Mouse (Mus musculus): ENCODE measurements at regions not wholly inside any gene's neighbourhood (a gene's known extent, or its start where the extent isn't known, plus 50 kb on each side); places are given as distances from the start of the nearest gene placed in this dataset.

- H3K4me2 ChIP-seq = no peak overlapping the region
- H3K27ac ChIP-seq (replicated peaks) = no peak overlapping the region
- no peaks in the 10 kb centered on the region for H3K27me3 ChIP-seq (replicated peaks)
- H3K9ac ChIP-seq (replicated peaks) = no peak overlapping the region
- 84% methylated on average over 5 of the region's 5 CpGs for WGBS
- no peak overlapping the region for H3K4me3 ChIP-seq (replicated peaks)
- H3K4me1 ChIP-seq = no peaks in the 10 kb centered on the region
- no peaks in the 10 kb centered on the region for H3K36me3 ChIP-seq
- no peak for ATAC-seq (ENCODE audit: low FRiP score)
- H3K9me3 ChIP-seq (replicated peaks) = no peaks in the 10 kb centered on the region
Measured at GRCm38 (mm10) chr13:52003946-52004539, 157.6 kb downstream of the Gadd45g start.

- 79% methylated on average over 6 of the region's 6 CpGs for WGBS
- Histone ChIP-seq H3K4me2 (no peak overlapping the region), H3K27ac (replicated peaks) (no peak overlapping the region), H3K4me1 (no peaks in the 10 kb centered on the region), H3K9ac (replicated peaks) (no peak overlapping the region), H3K27me3 (replicated peaks) (no peaks in the 10 kb centered on the region), H3K4me3 (replicated peaks) (no peak overlapping the region), H3K9me3 (replicated peaks) (no peaks in the 10 kb centered on the region), H3K36me3 (no peaks in the 10 kb centered on the region)
- ATAC-seq (ENCODE audit: low FRiP score) = no peak
Measured at GRCm38 (mm10) chr13:52007585-52008395, 161.3 kb downstream of the Gadd45g start.

DNA sequence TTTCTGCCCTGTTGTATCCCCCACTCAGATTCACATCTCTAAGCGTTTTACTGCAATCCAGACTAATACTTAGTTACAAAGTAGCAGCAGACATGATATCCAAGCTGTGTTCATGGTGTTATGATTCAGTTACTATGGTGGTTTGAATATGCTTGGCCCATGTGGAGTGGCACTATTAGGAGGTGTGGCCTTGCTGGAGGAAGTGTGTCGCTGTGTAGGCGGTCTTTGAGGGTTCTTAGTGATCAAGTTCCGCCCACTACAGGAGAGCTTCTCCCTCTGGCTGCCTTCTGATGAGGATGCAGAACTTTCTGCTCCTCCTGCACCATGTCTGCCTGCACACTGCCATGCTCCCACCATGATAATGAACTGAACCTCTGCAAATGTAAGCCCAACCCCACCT lies 162.8 kb downstream of the Gadd45g start:
- H3K27ac ChIP-seq (replicated peaks) = no peak overlapping the region
- H3K4me3 ChIP-seq (replicated peaks) = no peak overlapping the region
- no peak for ATAC-seq (ENCODE audit: low FRiP score)
- H3K9me3 ChIP-seq (replicated peaks) = no peaks in the 10 kb centered on the region
- peaks cover 10% of the 10 kb centered on the region for H3K4me1 ChIP-seq
- no peaks in the 10 kb centered on the region for H3K36me3 ChIP-seq
- no peak overlapping the region for H3K9ac ChIP-seq (replicated peaks)
- no peaks in the 10 kb centered on the region for H3K27me3 ChIP-seq (replicated peaks)
- WGBS = 86% methylated on average over 4 of the region's 4 CpGs
- no peak overlapping the region for H3K4me2 ChIP-seq

GRCm38 (mm10) chr13:52009766-52010165 lies 163.3 kb downstream of the Gadd45g start:
- H3K9me3 ChIP-seq (replicated peaks) = no peaks in the 10 kb centered on the region
- H3K4me3 ChIP-seq (replicated peaks) = no peak overlapping the region
- WGBS = 97% methylated on average over 6 of the region's 6 CpGs
- H3K36me3 ChIP-seq = no peaks in the 10 kb centered on the region
- ATAC-seq (ENCODE audit: low FRiP score) = no peak
- peaks cover 15% of the 10 kb centered on the region for H3K4me1 ChIP-seq
- no peak overlapping the region for H3K4me2 ChIP-seq
- no peaks in the 10 kb centered on the region for H3K27me3 ChIP-seq (replicated peaks)
- H3K27ac ChIP-seq (replicated peaks) = no peak overlapping the region
- no peak overlapping the region for H3K9ac ChIP-seq (replicated peaks)

- Histone ChIP-seq H3K27me3 (replicated peaks) (no peaks in the 10 kb centered on the region), H3K27ac (replicated peaks) (no peak overlapping the region), H3K36me3 (no peaks in the 10 kb centered on the region), H3K9me3 (replicated peaks) (no peaks in the 10 kb centered on the region), H3K4me2 (no peak overlapping the region), H3K4me1 (peaks cover 25% of the 10 kb centered on the region), H3K4me3 (replicated peaks) (no peak overlapping the region), H3K9ac (replicated peaks) (no peak overlapping the region)
- no peak for ATAC-seq (ENCODE audit: low FRiP score)
- 85% methylated on average over 3 of the region's 3 CpGs for WGBS
Measured at GRCm38 (mm10) chr13:52011001-52011400, 164.5 kb downstream of the Gadd45g start.

- H3K4me1 ChIP-seq = peaks cover 25% of the 10 kb centered on the region
- 83% methylated on average over 1 of the region's 1 CpGs for WGBS
- H3K27ac ChIP-seq (replicated peaks) = no peak overlapping the region
- H3K27me3 ChIP-seq (replicated peaks) = no peaks in the 10 kb centered on the region
- H3K4me3 ChIP-seq (replicated peaks) = no peak overlapping the region
- no peaks in the 10 kb centered on the region for H3K36me3 ChIP-seq
- no peak for ATAC-seq (ENCODE audit: low FRiP score)
- no peaks in the 10 kb centered on the region for H3K9me3 ChIP-seq (replicated peaks)
- no peak overlapping the region for H3K4me2 ChIP-seq
- no peak overlapping the region for H3K9ac ChIP-seq (replicated peaks)
Measured at GRCm38 (mm10) chr13:52013182-52013581, 166.7 kb downstream of the Gadd45g start.

DNA sequence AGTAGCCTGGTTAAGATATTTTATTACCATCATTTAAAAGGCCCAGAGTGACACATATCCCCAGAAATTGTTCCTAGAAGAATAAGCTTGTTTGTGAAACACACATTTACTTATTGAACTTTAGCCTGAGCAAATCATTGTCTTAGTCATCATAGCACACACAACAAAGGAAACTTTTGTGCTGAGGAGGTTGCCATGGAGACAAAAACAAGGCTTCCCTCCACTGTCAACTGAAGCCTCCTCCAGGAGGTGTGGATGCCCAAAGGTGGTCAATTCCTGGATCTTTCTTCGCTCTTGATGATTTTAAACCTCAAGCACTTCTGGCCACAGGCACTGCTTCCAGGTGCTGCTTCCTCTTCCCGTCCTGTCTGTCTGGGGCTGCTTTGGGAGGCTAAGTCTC lies 167.3 kb downstream of the Gadd45g start:
- Histone ChIP-seq H3K27me3 (replicated peaks) (no peaks in the 10 kb centered on the region), H3K9ac (replicated peaks) (no peak overlapping the region), H3K9me3 (replicated peaks) (no peaks in the 10 kb centered on the region), H3K4me3 (replicated peaks) (no peak overlapping the region), H3K36me3 (no peaks in the 10 kb centered on the region), H3K4me2 (no peak overlapping the region), H3K4me1 (peaks cover 25% of the 10 kb centered on the region), H3K27ac (replicated peaks) (no peak overlapping the region)
- 0 out of 2 replicates have a peak, but pooled peaks have one; percentile 29 for ATAC-seq (ENCODE audit: low FRiP score)
- 53% methylated on average over 2 of the region's 2 CpGs for WGBS

DNA sequence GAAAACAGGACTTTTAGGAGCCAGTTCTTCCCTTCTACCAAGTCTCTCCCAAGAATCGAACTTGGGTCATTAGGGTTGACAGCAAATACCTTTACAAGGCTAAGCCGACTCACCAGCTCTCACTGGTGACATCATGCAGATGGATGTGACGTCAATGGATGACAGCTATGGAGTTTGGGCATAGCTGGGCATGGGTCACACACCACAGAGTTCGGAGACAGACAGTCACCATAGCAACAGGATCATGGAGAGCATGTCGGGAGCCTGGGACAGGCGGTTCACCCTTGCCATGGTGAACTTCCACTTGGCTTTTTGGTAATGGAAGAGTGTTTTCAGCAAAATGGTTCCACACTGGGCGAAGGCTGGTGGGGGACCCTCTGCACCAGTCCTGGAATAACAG lies 168.1 kb downstream of the Gadd45g start:
- H3K9ac ChIP-seq (replicated peaks) = no peak overlapping the region
- H3K9me3 ChIP-seq (replicated peaks) = no peaks in the 10 kb centered on the region
- no peak overlapping the region for H3K4me2 ChIP-seq
- no peaks in the 10 kb centered on the region for H3K36me3 ChIP-seq
- H3K27me3 ChIP-seq (replicated peaks) = no peaks in the 10 kb centered on the region
- peaks cover 25% of the 10 kb centered on the region for H3K4me1 ChIP-seq
- no peak for ATAC-seq (ENCODE audit: low FRiP score)
- peak overlapping the region; percentile 61 for H3K27ac ChIP-seq (replicated peaks)
- no peak overlapping the region for H3K4me3 ChIP-seq (replicated peaks)
- WGBS = 34% methylated on average over 7 of the region's 7 CpGs

DNA sequence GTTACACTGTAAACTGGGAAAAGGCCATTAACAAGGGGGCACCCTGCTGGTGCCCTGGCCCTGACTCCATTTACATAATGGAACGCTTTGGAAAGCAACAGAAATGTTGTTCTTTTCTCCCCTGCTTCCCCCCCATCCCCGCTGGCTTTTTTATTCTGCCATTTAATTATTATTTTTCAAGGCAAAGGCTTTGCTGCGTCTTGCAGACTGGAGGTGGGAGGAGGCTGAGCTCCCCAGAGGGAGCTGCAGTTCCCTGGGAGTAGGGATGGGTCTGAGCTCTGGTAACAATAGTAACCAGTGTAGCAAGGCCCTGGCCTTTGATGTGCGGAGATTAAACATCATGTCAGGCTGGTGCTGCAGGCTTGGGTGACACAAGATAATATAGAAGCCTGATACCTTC lies 168.6 kb downstream of the Gadd45g start:
- H3K9me3 ChIP-seq (replicated peaks) = no peaks in the 10 kb centered on the region
- peaks cover 25% of the 10 kb centered on the region for H3K4me1 ChIP-seq
- 8% methylated on average over 4 of the region's 4 CpGs for WGBS
- peak; percentile 52; the same call in 1 of the 2 replicates for ATAC-seq (ENCODE audit: low FRiP score)
- H3K27ac ChIP-seq (replicated peaks) = peak overlapping the region; percentile 61
- H3K4me2 ChIP-seq = no peak overlapping the region
- H3K27me3 ChIP-seq (replicated peaks) = no peaks in the 10 kb centered on the region
- no peak overlapping the region for H3K9ac ChIP-seq (replicated peaks)
- H3K4me3 ChIP-seq (replicated peaks) = no peak overlapping the region
- H3K36me3 ChIP-seq = no peaks in the 10 kb centered on the region

- ATAC-seq (ENCODE audit: low FRiP score) = no peak
- Histone ChIP-seq H3K36me3 (no peaks in the 10 kb centered on the region), H3K4me1 (peaks cover 25% of the 10 kb centered on the region), H3K9ac (replicated peaks) (no peak overlapping the region), H3K27ac (replicated peaks) (peak overlapping the region; percentile 61), H3K27me3 (replicated peaks) (no peaks in the 10 kb centered on the region), H3K9me3 (replicated peaks) (no peaks in the 10 kb centered on the region), H3K4me2 (no peak overlapping the region), H3K4me3 (replicated peaks) (no peak overlapping the region)
- WGBS = 12% methylated on average over 5 of the region's 5 CpGs
Measured at GRCm38 (mm10) chr13:52015496-52015895, 169.0 kb downstream of the Gadd45g start.

DNA sequence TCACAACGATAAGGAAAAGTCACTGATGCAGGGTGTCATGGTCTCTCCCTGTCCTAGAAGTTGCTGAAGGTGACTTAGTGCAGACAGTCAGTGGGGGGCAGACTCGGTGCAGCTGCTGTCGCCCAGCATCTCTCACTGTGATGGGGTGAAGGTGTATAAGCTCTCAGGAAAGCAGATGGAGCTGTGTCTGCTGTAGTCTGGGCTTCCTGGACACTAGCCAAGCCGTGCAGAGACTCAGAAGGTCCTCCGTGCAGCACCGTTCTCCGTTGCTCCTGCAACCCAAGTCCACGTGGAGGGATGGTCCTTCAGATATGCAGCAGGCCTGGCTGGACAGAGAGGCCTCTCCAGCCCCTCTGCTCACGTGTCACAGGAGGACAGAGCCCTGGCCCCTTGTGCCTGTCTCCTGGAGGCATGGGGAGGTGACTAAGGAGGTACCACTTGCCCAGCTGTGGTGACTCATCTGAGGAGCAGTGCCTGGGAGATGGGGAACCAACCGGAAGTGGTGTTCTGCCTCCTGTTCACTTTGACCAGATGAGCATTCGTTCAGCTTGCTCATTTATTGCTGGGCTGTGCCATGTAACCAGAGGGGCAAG lies 171.2 kb downstream of the Gadd45g start:
- H3K4me3 ChIP-seq (replicated peaks) = no peak overlapping the region
- no peak overlapping the region for H3K27ac ChIP-seq (replicated peaks)
- peaks cover 25% of the 10 kb centered on the region for H3K4me1 ChIP-seq

DNA sequence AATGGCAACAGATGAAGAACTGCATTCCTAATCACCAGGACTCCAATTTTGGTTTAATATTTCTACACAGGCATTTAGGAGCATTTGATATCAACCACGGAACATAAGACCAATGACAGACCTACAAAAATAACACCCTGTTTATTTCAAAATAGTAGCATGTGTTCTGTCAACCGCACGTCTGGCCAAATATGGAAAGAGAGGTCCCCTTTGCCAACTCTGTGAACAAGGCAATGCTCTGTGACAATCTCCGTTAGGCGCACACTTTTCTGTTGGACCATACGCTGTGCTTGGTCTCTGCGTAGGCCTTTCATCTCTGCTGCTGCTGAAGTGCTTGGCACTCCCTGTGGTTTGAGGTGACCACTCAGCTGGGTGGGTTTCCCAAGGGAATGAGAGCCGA lies 173.2 kb downstream of the Gadd45g start:
- H3K4me1 ChIP-seq = peaks cover 21% of the 10 kb centered on the region
- ATAC-seq (ENCODE audit: low FRiP score) = no peak
- no peak overlapping the region for H3K4me2 ChIP-seq
- no peak overlapping the region for H3K4me3 ChIP-seq (replicated peaks)
- no peak overlapping the region for H3K27ac ChIP-seq (replicated peaks)
- H3K27me3 ChIP-seq (replicated peaks) = 0 out of 2 replicates have a peak, but pooled peaks cover 3% of the 10 kb centered on the region
- no peaks in the 10 kb centered on the region for H3K9me3 ChIP-seq (replicated peaks)
- H3K9ac ChIP-seq (replicated peaks) = no peak overlapping the region
- H3K36me3 ChIP-seq = no peaks in the 10 kb centered on the region
- 93% methylated on average over 8 of the region's 8 CpGs for WGBS

More for the DNA sequence above, 171.2 kb downstream of the Gadd45g start:
- no peak for ATAC-seq (ENCODE audit: low FRiP score)
- Histone ChIP-seq H3K4me2 (no peak overlapping the region), H3K9me3 (replicated peaks) (no peaks in the 10 kb centered on the region), H3K27me3 (replicated peaks) (no peaks in the 10 kb centered on the region), H3K9ac (replicated peaks) (no peak overlapping the region), H3K36me3 (no peaks in the 10 kb centered on the region)
- WGBS = 73% methylated on average over 11 of the region's 11 CpGs
